Mouse (Mus musculus) ES-E14 (cell line): ENCODE results near the gene Akap2.

ENCODE experiments used
- CHD2 ChIP-seq: IDR thresholded peaks from 2 replicates; pipeline ENCODE4 v1.6.1; 2014; ENCODE audit warnings: mild to moderate bottlenecking, low read depth, low read length, inconsistent platforms
- ZNF384 ChIP-seq: IDR thresholded peaks from 2 replicates; pipeline ENCODE4 v1.6.1; 2012; ENCODE audit warnings: low read depth, low read length, inconsistent platforms

GRCm38 (mm10) chr4:57886888-57887230, 169.4 kb downstream of the Akap2 start:
- TF ChIP-seq ZNF384, result no peak
- no peak for TF ChIP-seq CHD2
